Mouse (Mus musculus): ENCODE data around the gene Hnrnpdl.

- TF ChIP-seq POLR2A (IDR thresholded peaks at IDR 0.05; ENCODE audit: extremely low read depth, insufficient read depth, low read length) (no peak), CTCF (IDR thresholded peaks at IDR 0.05; ENCODE audit: extremely low read depth, insufficient read depth, low read length) (no peak)
Measured at GRCm38 (mm10) chr5:100083953-100084562, 44.6 kb upstream of the Hnrnpdl start.
